In the genomic region with DNA sequence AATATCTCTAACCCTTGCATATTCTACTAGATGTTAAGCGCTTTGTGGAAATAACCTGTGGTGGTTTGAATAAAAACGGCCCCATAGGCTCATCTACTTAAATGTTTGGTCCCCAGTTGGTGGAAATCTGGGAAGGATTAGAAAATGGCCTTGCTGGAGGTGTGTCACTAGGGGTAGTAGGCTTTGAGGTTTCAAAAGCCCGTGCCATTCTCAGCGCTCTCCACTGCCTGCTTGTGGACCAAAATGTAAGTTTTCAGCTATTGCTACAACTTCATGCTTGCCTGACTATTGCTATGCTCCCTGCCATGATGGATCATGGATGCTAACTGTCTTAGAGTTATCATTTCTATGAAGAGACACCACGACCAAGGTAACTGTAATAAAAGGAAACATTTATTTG, we compare ENCODE assay signal across 12 mouse cellular contexts. TPM values are rescaled to one million over a fixed set of nuclear protein-coding genes. Genes with fewer than 3 reads are reported as not detected.
A peak's percentile ranks its signal among the peaks of the same experiment; 100 is the strongest.
DNase-seq lines count a peak whose midpoint lies in the region; ATAC-seq lines count a peak whose summit lies in the region.
"Had no signal": no experiment of that assay in that cellular context is flagged by ENCODE, and none has a peak within 500 bp of the region (broad histone marks: within the 10 kb centered on the region; RNA-seq: fewer than 3 reads in every experiment).

No protein-coding gene starts in this region.

- peaks cover 24% of the 10 kb centered on the region for H3K4me1 ChIP-seq in forebrain, embryonic 14.5 days (ENCODE audit: control insufficient read depth, insufficient read depth, low read length)
- H3K4me1 ChIP-seq in liver, embryonic 15.5 days (replicated peaks), result peaks cover 58% of the 10 kb centered on the region

- peak overlapping the region; percentile 95 for H3K4me2 ChIP-seq in forebrain, embryonic 14.5 days (ENCODE audit: low read length)
- H3K4me2 ChIP-seq in liver, embryonic 15.5 days, result peak overlapping the region; percentile 97

- no peaks in the 10 kb centered on the region for H3K36me3 ChIP-seq in forebrain, embryonic 14.5 days (ENCODE audit: control insufficient read depth, insufficient read depth, low read length)
- peaks cover 9% of the 10 kb centered on the region for H3K36me3 ChIP-seq in liver, embryonic 15.5 days (replicated peaks)

- H3K27me3 ChIP-seq in forebrain, embryonic 14.5 days (replicated peaks; ENCODE audit: control insufficient read depth, insufficient read depth, low read length), result no peaks in the 10 kb centered on the region
- H3K27me3 ChIP-seq in liver, embryonic 15.5 days, result no peaks in the 10 kb centered on the region

- H3K27ac ChIP-seq in forebrain, embryonic 14.5 days (ENCODE audit: low read depth, low read length), result no peak overlapping the region
- H3K27ac ChIP-seq in liver, embryonic 15.5 days (replicated peaks), result peak overlapping the region; percentile 96; the same call in 1 of the 2 replicates

- H3K9ac ChIP-seq in forebrain, embryonic 14.5 days (ENCODE audit: low read length), result no peak overlapping the region
- 0 out of 2 replicates have a peak overlapping the region, but pooled peaks have one; percentile 97 for H3K9ac ChIP-seq in liver, embryonic 15.5 days

- no peaks in the 10 kb centered on the region for H3K9me3 ChIP-seq in forebrain, embryonic 14.5 days (replicated peaks; ENCODE audit: control insufficient read depth, low read length)
- no peaks in the 10 kb centered on the region for H3K9me3 ChIP-seq in liver, embryonic 15.5 days (replicated peaks)

- intact Hi-C loops in heart, postnatal 10 days (cut with DNase I), result no loop called here

- H3K4me3 ChIP-seq in forebrain, embryonic 14.5 days (ENCODE audit: low read depth, low read length), result peak overlapping the region; percentile 87; the same call in 1 of the 2 replicates
- peak overlapping the region; percentile 82 for H3K4me3 ChIP-seq in liver, embryonic 15.5 days (replicated peaks)

- DNase-seq in heart, adult 11 months, result peak; percentile 80
- DNase-seq in heart, postnatal 10 days, result no peak
- DNase-seq in 3T3-L1 (ENCODE audit: low read depth, low spot score), result peak; percentile 21
- DNase-seq in forebrain, embryonic 14.5 days (ENCODE audit: low spot score), result no peak
- no peak for DNase-seq in layer of hippocampus, adult 18-20 months (ENCODE audit: low spot score in 2 of 2)
- DNase-seq in thymus, postnatal 10 days (ENCODE audit: low spot score in 2 of 2), result no peak
- DNase-seq: cerebellum, adult 18-20 months; kidney, postnatal 25 days; lung, postnatal 14 days; right cerebral cortex, postnatal 25 days had no signal

- WGBS in forebrain, embryonic 14.5 days, result 87% methylated on average over 5 of the region's 5 CpGs
- WGBS in liver, embryonic 15.5 days (ENCODE audit: insufficient replicate concordance), result 76% methylated on average over 5 of the region's 5 CpGs

- ATAC-seq in forebrain, embryonic 14.5 days, result no peak
- no peak for ATAC-seq in liver, embryonic 15.5 days (ENCODE audit: insufficient read depth)
- no peak for ATAC-seq in monocyte, adult 5-6 weeks (replicated peaks; ENCODE audit: insufficient number of reproducible peaks, low FRiP score, low TSS enrichment, poor library complexity, severe bottlenecking)

RNA-seq across cellular contexts. Expression of a gene that starts 1.4 kb away (rescaled TPM):
- total RNA-seq in heart, postnatal 10 days (2021), result 1 to 10 TPM; 2.8 to 3.8 TPM
- polyA plus RNA-seq in forebrain, embryonic 14.5 days (2014; fragmentation: Nextera tagmentation; extraction: Ambion mirVana), result 24.7 and 24.9 TPM in 2 replicates
- 16.1 and 18.7 TPM in 2 replicates for polyA plus RNA-seq in liver, embryonic 15.5 days (2015; fragmentation: Nextera tagmentation; extraction: Ambion mirVana)
- total RNA-seq in layer of hippocampus, adult 18-20 months (2021), result 1 to 10 TPM; 5.6 to 6.4 TPM
- 6.5 to 8.8 TPM (median 8.4 TPM) in 3 replicates for total RNA-seq in monocyte, adult 5-6 weeks (2017)

RNA-seq across cellular contexts. Expression of a gene that starts 2.5 kb away (rescaled TPM):
- total RNA-seq in heart, postnatal 10 days (2021), result 10 to 100 TPM; 47.1 to 50.2 TPM
- 40.7 and 46.1 TPM in 2 replicates for polyA plus RNA-seq in forebrain, embryonic 14.5 days (2014; fragmentation: Nextera tagmentation; extraction: Ambion mirVana)
- 5.0 and 5.3 TPM in 2 replicates for polyA plus RNA-seq in liver, embryonic 15.5 days (2015; fragmentation: Nextera tagmentation; extraction: Ambion mirVana)
- total RNA-seq in layer of hippocampus, adult 18-20 months (2021), result 10 to 100 TPM; 66.5 to 67.3 TPM
- total RNA-seq in monocyte, adult 5-6 weeks (2017), result 4.1 to 5.7 TPM (median 5.6 TPM) in 3 replicates

Comparison
In these comparisons a context has a peak if more than half of its experiments do, and no peak if none do; other contexts are left out.
1. DNase-seq: peak in heart, adult 11 months (single experiment) and 3T3-L1 (single experiment); none in heart, postnatal 10 days (0 of 2), forebrain, embryonic 14.5 days (single experiment), layer of hippocampus, adult 18-20 months (0 of 2) and thymus, postnatal 10 days (0 of 2).